Mouse (Mus musculus) heart, adult 2 months (tissue): ENCODE data around the gene AI182371. TPM values are rescaled to one million over a fixed set of nuclear protein-coding genes. Genes with fewer than 3 reads are reported as not detected.

Experiments used
- DNase-seq, 2 experiments: peaks; one replicate each; pipeline ENCODE4 v3.0.0; 2021
- H3K27ac ChIP-seq: fragments of 200-600 bp; 2 replicates; pipeline ENCODE4 v1.8.1; 2022
- H3K27me3 ChIP-seq: fragments of 200-500 bp; 2 replicates; pipeline ENCODE4 v1.6.1; 2012; ENCODE audit warnings: mild to moderate bottlenecking, low read length, inconsistent platforms, mixed read lengths; ENCODE audit not compliant: control insufficient read depth, insufficient read depth
- H3K36me3 ChIP-seq: fragments of 200-500 bp; 2 replicates; pipeline ENCODE4 v1.6.1; 2012; ENCODE audit warnings: low read length, inconsistent platforms; ENCODE audit not compliant: control insufficient read depth, insufficient read depth
- H3K4me1 ChIP-seq: fragments of 200-500 bp; 2 replicates; pipeline ENCODE4 v1.6.1; 2011; ENCODE audit warnings: low read length; ENCODE audit not compliant: control insufficient read depth, insufficient read depth
- H3K4me3 ChIP-seq: fragments of 200-600 bp; 2 replicates; pipeline ENCODE4 v1.8.1; 2022
- H3K79me2 ChIP-seq: fragments of 200-500 bp; replicated peaks from 2 replicates; pipeline ENCODE4 v1.6.1; 2012; ENCODE audit warnings: mild to moderate bottlenecking, inconsistent platforms, low read length, moderate library complexity, mixed read lengths; ENCODE audit not compliant: control insufficient read depth, insufficient read depth
- H3K9ac ChIP-seq: fragments of 200-500 bp; 2 replicates; pipeline ENCODE4 v1.6.1; 2012; ENCODE audit warnings: low read depth, mild to moderate bottlenecking, control low read depth, inconsistent platforms, low read length, mixed read lengths
- CTCF ChIP-seq: fragments of 200-600 bp; IDR thresholded peaks from 2 replicates; pipeline ENCODE4 v1.8.1; 2022; ENCODE audit warnings: antibody characterized with exemption, mild to moderate bottlenecking, moderate library complexity
- EP300 ChIP-seq: fragments of 200-500 bp; IDR thresholded peaks from 2 replicates; pipeline ENCODE4 v1.6.1; 2011; ENCODE audit warnings: low read depth, low read length, control low read depth; ENCODE audit not compliant: insufficient read depth
- POLR2A ChIP-seq: fragments of 200-500 bp; IDR thresholded peaks from 2 replicates; pipeline ENCODE4 v1.6.1; 2011; ENCODE audit warnings: mild to moderate bottlenecking, low read depth, low read length, control low read depth; ENCODE audit not compliant: insufficient read depth
- WGBS: fragments of 180-500 bp; shearing (Covaris S2); methylation state at CpG from one replicate; pipeline ENCODE4 v1.1.7; 2018; 5-methylcytosine and 5-hydroxymethylcytosine counted together
- intact Hi-C: fragments of 180-260 bp; cut with DNase I; formaldehyde crosslinking; loops from one replicate; pipeline ENCODE4 v1.15.1; 2025
- polyA plus RNA-seq: library from polyadenylated mRNA; depleted of rRNA; stranded (reverse); fragments of >200 nt; gene quantifications from 2 replicates; pipeline ENCODE4 v1.2.3, GENCODE M21; 2012
- total RNA-seq, 2 experiments: library from RNA; stranded (reverse); gene quantifications; 2 replicates each; pipeline ENCODE4 v1.2.3; 2021

Gene AI182371
- total and polyA plus RNA-seq, 3 experiments, result 0.14 TPM; not detected in 2

DNA sequence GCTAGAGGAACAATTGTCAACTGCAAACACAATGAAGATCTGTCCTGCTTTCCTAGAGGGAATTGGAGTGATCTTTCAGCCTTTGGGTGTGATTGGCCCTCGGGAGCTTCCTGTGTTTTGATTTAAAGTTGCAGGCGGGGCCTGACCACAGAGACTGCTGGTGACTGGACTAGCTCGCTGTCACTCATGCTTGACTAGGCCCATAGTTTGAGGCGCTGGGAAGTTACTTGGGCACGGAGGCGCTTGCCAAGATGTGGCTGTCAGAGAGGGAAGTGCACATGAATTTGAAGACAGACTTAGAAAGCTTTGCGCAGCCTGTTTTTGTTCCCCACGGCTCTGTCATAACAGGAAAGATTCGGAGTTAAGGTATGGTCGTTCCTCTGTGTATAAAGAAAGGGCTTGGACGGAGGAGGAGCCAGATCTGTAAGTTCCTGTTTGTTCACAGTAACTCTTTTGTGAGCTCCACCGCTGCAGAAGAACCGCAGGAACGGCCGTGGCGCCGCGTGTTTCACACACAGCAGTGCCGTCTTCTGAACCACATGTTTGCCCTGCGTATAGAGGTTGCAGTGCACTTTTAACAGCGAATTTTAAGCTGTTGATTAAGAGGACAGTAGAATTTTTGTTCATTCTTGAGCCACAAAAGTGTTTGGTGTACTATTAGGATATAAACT, 30.8 kb upstream of the AI182371 start:
- Histone ChIP-seq H3K36me3 (no peaks in the 10 kb centered on the region; the same call in 1 of the 2 replicates), H3K27me3 (no peaks in the 10 kb centered on the region), H3K4me1 (peaks cover 4% of the 10 kb centered on the region), H3K79me2 (no peaks in the 10 kb centered on the region), H3K9ac (peak overlapping the region; percentile 58), H3K27ac (peak overlapping the region; percentile 83), H3K4me3 (peak overlapping the region; percentile 58)
- DNase-seq, result peak; percentile 97 to 98
- intact Hi-C loops, result loop anchor here (1.0 kb wide), 1 partner anchor 23 kb away; the partner anchor contains the start of gene Cntrl
- TF ChIP-seq EP300 (peak; percentile 67; the same call in 1 of the 2 replicates), CTCF (peak; percentile 49), POLR2A (peak; percentile 87)
- WGBS, result under 1% methylated on average over 21 of the region's 21 CpGs

DNA sequence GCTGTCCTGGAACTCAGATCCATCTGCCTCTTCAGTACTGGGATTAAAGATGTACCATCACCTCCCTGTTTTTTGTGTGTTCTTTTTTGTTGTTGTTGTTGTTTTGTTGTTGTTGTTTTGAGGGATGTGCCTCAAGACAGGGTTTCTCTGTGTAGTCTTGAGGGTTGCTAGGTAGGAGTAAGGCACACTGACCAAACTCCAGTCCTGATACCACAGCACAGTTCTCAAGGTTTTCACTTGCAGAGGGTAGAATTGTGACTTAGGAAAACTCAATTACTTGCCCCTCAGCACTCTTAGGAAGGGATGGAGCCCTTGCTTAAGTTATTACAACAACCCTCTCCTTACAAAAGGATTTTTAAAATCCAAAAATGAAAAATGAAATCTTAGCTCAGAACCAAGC, 30.1 kb upstream of the AI182371 start:
- intact Hi-C loops, result no loop called here

DNA sequence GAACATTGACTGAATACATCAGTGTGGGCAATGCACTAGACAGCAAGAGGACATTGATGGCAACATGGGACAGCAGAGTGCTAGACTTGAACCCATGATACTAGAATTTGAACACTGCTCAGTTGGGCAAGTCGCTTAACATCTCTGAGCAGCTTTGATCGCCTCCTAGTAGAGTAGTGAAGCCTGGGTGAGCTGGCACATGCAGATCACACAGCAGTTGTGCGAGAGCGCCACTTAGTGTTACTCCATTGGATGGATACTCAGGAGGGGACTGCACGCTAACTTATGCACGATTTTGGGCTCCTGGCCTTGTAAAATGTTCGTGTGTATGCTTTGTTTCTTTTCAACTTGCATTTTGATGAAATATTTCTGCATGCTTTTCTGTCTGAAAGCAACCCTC, 23.4 kb upstream of the AI182371 start:
- no peak for TF ChIP-seq POLR2A
- TF ChIP-seq EP300, result no peak
- TF ChIP-seq CTCF, result 0 out of 2 replicates have a peak, but pooled peaks have one; percentile 16

More for the DNA sequence above, 30.1 kb upstream of the AI182371 start:
- TF ChIP-seq POLR2A, result no peak
- TF ChIP-seq EP300, result no peak
- TF ChIP-seq CTCF, result no peak
- Histone ChIP-seq H3K4me3 (peak overlapping the region; percentile 58), H3K27ac (peak overlapping the region; percentile 83), H3K27me3 (no peaks in the 10 kb centered on the region), H3K36me3 (no peaks in the 10 kb centered on the region; the same call in 1 of the 2 replicates), H3K9ac (no peak overlapping the region), H3K79me2 (no peaks in the 10 kb centered on the region), H3K4me1 (peaks cover 4% of the 10 kb centered on the region)
- DNase-seq, result no peak

DNA sequence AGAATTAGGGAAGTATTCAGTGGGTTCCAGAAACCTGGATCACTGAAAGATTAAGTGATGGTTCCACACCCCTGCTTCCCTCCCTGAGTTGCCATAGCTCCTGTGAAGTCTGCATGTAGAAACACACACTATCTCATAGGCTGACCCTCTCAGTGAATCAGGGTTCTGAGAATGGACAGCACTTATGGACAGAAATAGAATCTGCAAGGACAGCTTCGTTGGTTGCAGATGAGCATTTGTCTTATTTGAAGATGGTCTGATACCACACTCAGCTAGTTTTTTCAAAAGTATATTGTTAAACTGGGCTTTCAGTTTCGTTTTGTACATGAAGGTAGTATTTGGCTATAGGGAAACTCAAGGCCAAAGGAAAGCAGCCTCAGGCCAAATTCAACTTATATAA, 9.2 kb upstream of the AI182371 start:
- intact Hi-C loops, result no loop called here
- H3K4me1 ChIP-seq, result peaks cover 2% of the 10 kb centered on the region
- TF ChIP-seq POLR2A, result no peak
- no peak for TF ChIP-seq CTCF
- no peak for TF ChIP-seq EP300
- H3K27ac ChIP-seq, result no peak overlapping the region
- no peaks in the 10 kb centered on the region for H3K27me3 ChIP-seq
- H3K36me3 ChIP-seq, result no peaks in the 10 kb centered on the region
- no peaks in the 10 kb centered on the region for H3K79me2 ChIP-seq
- DNase-seq, result no peak
- 53% methylated on average over 2 of the region's 2 CpGs for WGBS
- no peak overlapping the region for H3K4me3 ChIP-seq
- no peak overlapping the region for H3K9ac ChIP-seq

More for the DNA sequence above, 23.4 kb upstream of the AI182371 start:
- no peaks in the 10 kb centered on the region for H3K79me2 ChIP-seq
- H3K9ac ChIP-seq, result no peak overlapping the region
- DNase-seq, result no peak
- WGBS, result 77% methylated on average over 7 of the region's 7 CpGs
- intact Hi-C loops, result no loop called here
- no peak overlapping the region for H3K27ac ChIP-seq
- no peak overlapping the region for H3K4me3 ChIP-seq
- H3K27me3 ChIP-seq, result no peaks in the 10 kb centered on the region
- no peaks in the 10 kb centered on the region for H3K4me1 ChIP-seq
- H3K36me3 ChIP-seq, result no peaks in the 10 kb centered on the region

DNA sequence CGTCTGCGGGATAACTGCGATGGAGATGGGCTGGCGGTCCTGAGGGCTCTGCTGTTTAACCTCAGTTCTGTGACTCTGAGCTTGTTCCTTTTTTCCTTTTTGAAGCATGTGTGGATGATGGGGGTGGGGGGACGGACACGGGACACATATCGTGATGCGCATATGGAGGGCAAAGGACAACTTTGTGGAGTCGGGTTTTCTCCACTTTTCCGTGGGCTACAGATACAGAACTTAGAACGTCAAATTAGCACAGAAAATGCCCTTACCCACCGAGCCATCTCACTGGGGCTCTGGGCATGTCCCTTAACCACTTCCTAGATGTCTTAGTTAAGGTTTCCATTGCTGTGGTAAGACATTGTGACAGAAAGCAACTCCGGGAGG, 8.6 kb upstream of the AI182371 start:
- WGBS, result under 1% methylated on average over 13 of the region's 13 CpGs

DNA sequence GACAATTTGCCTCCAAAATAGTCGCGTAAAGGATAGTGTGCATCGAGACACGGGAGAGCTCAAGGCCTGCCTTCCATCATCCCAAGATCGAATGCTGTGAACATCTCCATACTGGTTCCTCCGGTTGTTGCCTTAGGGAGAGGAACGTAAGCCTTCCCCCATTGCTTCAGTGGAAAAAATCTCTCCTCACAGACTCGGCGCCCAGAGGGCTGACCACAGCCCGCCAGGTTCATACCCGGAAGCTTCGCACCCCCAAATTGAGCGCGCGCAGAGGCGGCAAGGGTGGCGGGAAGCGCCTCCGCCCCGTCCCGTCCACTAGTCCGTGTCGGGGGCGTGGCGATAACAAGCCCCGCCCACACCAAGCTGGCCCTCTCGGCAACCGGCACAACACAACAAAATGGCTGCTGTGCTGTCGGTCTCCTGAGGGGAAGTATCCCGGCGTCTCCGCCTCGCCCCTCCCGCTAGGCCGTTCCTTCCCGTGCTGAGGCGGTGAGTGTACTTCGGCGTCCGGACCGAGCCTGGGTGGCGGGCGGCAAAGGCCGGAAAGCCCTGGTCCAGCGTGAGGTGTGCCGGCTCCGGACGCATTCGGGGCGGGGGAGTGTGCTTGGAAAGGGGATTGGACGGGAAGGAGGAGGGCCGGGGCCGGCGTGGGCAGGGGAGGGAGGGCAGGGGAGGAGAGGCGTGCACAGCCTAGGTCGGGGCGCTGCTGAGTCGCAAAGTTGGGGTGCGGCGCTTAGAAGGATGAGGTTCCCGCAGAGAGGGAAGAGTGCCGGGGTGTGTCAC, 8.0 kb upstream of the AI182371 start, which contains the start of gene Cntrl:
Cntrl (plus strand) TSS at position 352 of the 783 bp plus-strand sequence.
- Histone ChIP-seq H3K27me3 (no peaks in the 10 kb centered on the region), H3K27ac (peak within 1 kb of the TSS; percentile 92), H3K9ac (peak within 1 kb of the TSS; percentile 92), H3K79me2 (no peaks in the 10 kb centered on the region), H3K36me3 (no peaks in the 10 kb centered on the region), H3K4me3 (peak within 1 kb of the TSS; percentile 65), H3K4me1 (peaks cover 2% of the 10 kb centered on the region)
- DNase-seq, result peak; percentile 97 to 98
- TF ChIP-seq CTCF (no peak), POLR2A (peak; percentile 69)
- intact Hi-C loops, result loop anchor here (1.0 to 2.0 kb wide), 2 partner anchors 23 to 65 kb away; no protein-coding TSS in a partner anchor
- under 1% methylated on average over 62 of the region's 62 CpGs for WGBS

More for the DNA sequence above, 8.6 kb upstream of the AI182371 start:
- no peak for DNase-seq
- Histone ChIP-seq H3K9ac (peak overlapping the region; percentile 92), H3K27ac (peak overlapping the region; percentile 92), H3K4me1 (peaks cover 2% of the 10 kb centered on the region), H3K36me3 (no peaks in the 10 kb centered on the region), H3K4me3 (peak overlapping the region; percentile 65), H3K27me3 (no peaks in the 10 kb centered on the region), H3K79me2 (no peaks in the 10 kb centered on the region)
- intact Hi-C loops, result loop anchor here (1.0 to 2.0 kb wide), 2 partner anchors 22 to 65 kb away; no protein-coding TSS in a partner anchor
- TF ChIP-seq CTCF (no peak), POLR2A (no peak)
